Mouse (Mus musculus): ENCODE measurements around the gene Cgnl1. TPM values are rescaled to one million over a fixed set of nuclear protein-coding genes. Genes with fewer than 3 reads are reported as not detected.

Cgnl1 gene
- total and polyA plus RNA-seq, 2 experiments: 16.3 to 25.0 TPM

DNA sequence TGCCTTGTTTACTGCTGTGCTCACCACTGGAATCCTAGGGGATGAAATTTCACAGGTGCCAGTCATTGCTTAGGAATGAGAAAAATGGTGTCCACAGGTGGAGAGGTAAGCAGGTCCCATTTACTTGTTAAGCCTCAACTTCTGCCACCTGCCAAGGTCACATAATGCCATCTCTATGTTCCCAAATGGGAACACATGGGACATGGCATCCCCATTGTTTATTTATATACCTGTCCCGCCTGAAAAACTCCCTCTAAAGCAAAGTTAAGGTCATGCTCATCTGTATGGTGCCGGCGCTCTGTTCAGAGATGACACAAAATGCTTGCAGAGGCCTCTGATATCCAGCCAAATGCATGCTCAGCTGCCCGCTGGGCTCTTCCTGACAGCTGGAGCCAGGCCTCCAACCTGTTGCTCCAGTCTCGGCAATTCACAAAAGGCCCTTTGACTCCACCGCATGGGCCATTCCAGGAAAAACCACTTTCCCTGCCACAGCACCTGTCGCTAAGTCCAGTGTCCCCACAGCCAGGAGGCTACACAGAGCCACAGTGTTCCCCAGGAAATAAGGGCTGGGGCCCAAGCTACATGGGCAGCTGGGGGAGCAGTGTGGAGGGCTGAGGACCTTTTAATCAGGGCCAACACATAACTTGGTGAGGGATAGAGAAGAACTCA is 192.4 kb downstream of the Cgnl1 start:
- Histone ChIP-seq H3K4me1 (ENCODE audit: control insufficient read depth, insufficient read depth, low read length) (no peaks in the 10 kb centered on the region), H3K9ac (ENCODE audit: low read depth, low read length) (no peak overlapping the region), H3K79me2 (ENCODE audit: control insufficient read depth, insufficient read depth, low read length) (no peaks in the 10 kb centered on the region), H3K36me3 (ENCODE audit: control insufficient read depth, insufficient read depth, low read length) (no peaks in the 10 kb centered on the region), H3K4me3 (ENCODE audit: insufficient read depth, low read depth, low read length) (no peak overlapping the region), H3K27ac (replicated peaks; ENCODE audit: insufficient read depth, low read depth, low read length) (no peak overlapping the region), H3K27me3 (ENCODE audit: control insufficient read depth, insufficient read depth, low read length) (no peaks in the 10 kb centered on the region)
- no peak for DNase-seq (ENCODE audit: extremely low read depth, low read depth, low spot score)
- WGBS: 83% methylated on average over 7 of the region's 7 CpGs
- TF ChIP-seq POLR2A (IDR thresholded peaks at IDR 0.05; ENCODE audit: extremely low read depth, insufficient read depth, low read length): no peak
- no peak for TF ChIP-seq CTCF (IDR thresholded peaks at IDR 0.05; ENCODE audit: low read depth, low read length)

Other genes starting within 250 kb of the Cgnl1 start
- gene Myzap, start 179.2 kb downstream of the Cgnl1 start, total RNA-seq (2014; rRNA removed): 1.5 TPM in 2 replicates
- 0.25 and 0.51 TPM in 2 replicates for gene Myzap, start 179.2 kb downstream of the Cgnl1 start, polyA plus RNA-seq (2012; rRNA removed)